Mouse (Mus musculus) c-Kit-positive CD71-negative TER-119-negative erythroid progenitor cells, embryonic 14.5 days (primary cell): ENCODE data around the gene Kcnj15.

Experiments used
- DNase-seq: peaks from one replicate; pipeline ENCODE4 v3.0.0-alpha.2; 2013; ENCODE audit warnings: low read depth

Kcnj15 gene

GRCm38 (mm10) chr16:95245499-95245898, 11.9 kb upstream of the Kcnj15 start:
- no peak for DNase-seq

GRCm38 (mm10) chr16:95248646-95249045, 8.7 kb upstream of the Kcnj15 start:
- DNase-seq, result no peak

- no peak for DNase-seq
Observed at GRCm38 (mm10) chr16:95256648-95257047, 710 bp upstream of the Kcnj15 start.

GRCm38 (mm10) chr16:95258100-95258499, 742 bp downstream of the Kcnj15 start:
- no peak for DNase-seq

GRCm38 (mm10) chr16:95259505-95259904, 2.1 kb downstream of the Kcnj15 start:
- no peak for DNase-seq

GRCm38 (mm10) chr16:95260693-95261092, 3.3 kb downstream of the Kcnj15 start:
- DNase-seq, result no peak

- DNase-seq, result no peak
Observed at GRCm38 (mm10) chr16:95261807-95262206, 4.4 kb downstream of the Kcnj15 start.

GRCm38 (mm10) chr16:95262706-95263363, 5.5 kb downstream of the Kcnj15 start:
- DNase-seq, result no peak

- DNase-seq, result no peak
Observed at GRCm38 (mm10) chr16:95264324-95264723, 7.0 kb downstream of the Kcnj15 start.

- no peak for DNase-seq
Observed at GRCm38 (mm10) chr16:95267481-95268183, 10.3 kb downstream of the Kcnj15 start.

- DNase-seq, result no peak
Observed at GRCm38 (mm10) chr16:95269610-95270009, 12.3 kb downstream of the Kcnj15 start.

- DNase-seq, result no peak
Observed at GRCm38 (mm10) chr16:95273101-95273500, 15.7 kb downstream of the Kcnj15 start.

- no peak for DNase-seq
Observed at GRCm38 (mm10) chr16:95275713-95276502, 18.6 kb downstream of the Kcnj15 start.

GRCm38 (mm10) chr16:95279015-95279414, 21.7 kb downstream of the Kcnj15 start:
- no peak for DNase-seq

- no peak for DNase-seq
Observed at GRCm38 (mm10) chr16:95280338-95280737, 23.0 kb downstream of the Kcnj15 start.

GRCm38 (mm10) chr16:95283369-95283768, 26.0 kb downstream of the Kcnj15 start:
- DNase-seq, result no peak

GRCm38 (mm10) chr16:95284085-95284727, 26.8 kb downstream of the Kcnj15 start:
- no peak for DNase-seq

- no peak for DNase-seq
Observed at GRCm38 (mm10) chr16:95285043-95285442, 27.7 kb downstream of the Kcnj15 start.

- DNase-seq, result no peak
Observed at GRCm38 (mm10) chr16:95285767-95286166, 28.4 kb downstream of the Kcnj15 start.

- DNase-seq, result no peak
Observed at GRCm38 (mm10) chr16:95287656-95288055, 30.3 kb downstream of the Kcnj15 start.

GRCm38 (mm10) chr16:95289375-95289774, 32.0 kb downstream of the Kcnj15 start:
- DNase-seq, result no peak

- no peak for DNase-seq
Observed at GRCm38 (mm10) chr16:95291450-95292101, 34.2 kb downstream of the Kcnj15 start.
